Mouse (Mus musculus): Measurements from ENCODE around the gene Metap2.

Metap2 gene

DNA sequence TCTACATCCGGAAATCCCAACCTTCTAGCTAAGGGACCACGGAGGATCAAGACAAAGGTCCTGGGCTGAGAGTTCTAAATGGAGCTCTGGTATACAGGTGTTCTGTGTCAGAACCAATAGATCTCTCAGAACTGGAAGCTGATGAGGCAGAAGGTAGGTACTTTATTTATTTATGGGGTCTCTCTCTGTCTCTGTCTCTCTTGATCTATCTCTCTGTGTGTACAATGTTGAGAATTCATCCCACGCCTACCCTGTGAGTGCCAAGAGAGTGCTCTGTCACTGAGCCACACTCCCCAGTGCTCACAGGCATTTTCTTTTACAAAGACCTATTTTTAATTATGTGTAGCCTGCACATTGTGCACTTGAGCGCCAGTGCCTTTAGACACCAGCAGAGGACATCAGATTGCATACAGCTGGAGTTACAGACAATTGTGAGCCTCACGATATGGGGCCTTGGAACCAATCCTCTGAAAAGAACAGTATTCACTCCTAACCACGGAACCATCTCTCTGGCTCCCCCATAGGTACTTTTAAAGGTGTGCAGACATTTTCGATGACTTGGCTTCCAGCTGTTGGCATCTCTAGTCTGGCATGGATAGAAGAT lies at the start of gene Metap2:
TSS of gene Metap2 (minus strand) at position 51 of the 604 bp plus-strand sequence.
- DNase-seq (ENCODE audit: low spot score) = no peak

DNA sequence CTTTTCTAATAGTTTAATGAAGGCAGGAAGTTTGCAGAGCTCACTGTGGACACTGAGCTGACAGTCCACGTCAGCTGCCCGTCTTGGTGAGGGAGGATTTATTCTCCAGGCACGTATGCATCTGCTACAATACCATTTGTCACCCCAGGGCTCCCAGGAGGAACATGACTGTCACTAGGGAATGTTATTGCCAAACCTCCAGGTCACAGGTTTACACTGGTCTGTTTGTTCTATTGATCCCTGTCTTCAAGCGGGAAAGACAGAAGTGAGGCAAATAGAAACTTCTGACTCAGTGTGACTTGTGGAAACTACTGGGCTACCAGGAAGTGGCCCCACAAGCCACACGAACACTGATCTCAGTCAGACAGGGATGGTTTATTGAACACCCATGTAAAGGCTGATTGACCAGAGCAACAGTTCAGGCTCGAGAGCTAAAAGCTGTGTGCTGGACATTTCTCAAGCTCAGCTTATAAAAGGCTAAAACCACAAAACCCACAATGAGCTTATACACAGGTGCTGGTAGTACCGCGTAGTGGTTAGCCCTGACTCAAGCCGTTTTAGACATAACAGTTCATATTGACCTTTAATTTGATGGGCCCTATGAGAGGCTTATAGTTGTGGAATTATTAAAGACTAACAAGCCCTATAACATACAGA lies 49.1 kb upstream of the Metap2 start:
- DNase-seq (ENCODE audit: low spot score) = no peak

GRCm38 (mm10) chr10:93945364-93945763 lies 48.5 kb upstream of the Metap2 start:
- DNase-seq (ENCODE audit: low spot score) = no peak

- DNase-seq (ENCODE audit: low spot score) = no peak
Measured at GRCm38 (mm10) chr10:93944241-93944640, 47.3 kb upstream of the Metap2 start.

DNA sequence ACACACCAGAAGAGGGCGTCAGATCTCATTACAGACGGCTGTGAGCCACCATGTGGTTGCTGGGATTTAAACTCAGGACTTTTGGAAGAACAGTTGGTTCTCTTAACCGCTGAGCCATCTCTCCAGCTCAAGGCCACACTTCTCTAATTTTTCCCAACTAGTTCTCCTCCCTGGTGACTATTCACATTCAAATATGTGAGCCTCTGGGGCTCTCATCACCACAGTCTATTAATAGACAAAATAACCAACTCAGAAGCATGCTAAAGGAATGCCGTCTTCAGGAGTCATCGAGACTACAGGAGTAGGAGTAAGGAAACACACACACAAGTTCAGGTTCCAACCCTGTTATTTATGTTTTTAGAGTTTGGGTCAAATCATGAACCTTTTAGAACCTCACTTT lies 43.4 kb upstream of the Metap2 start:
- no peak for DNase-seq (ENCODE audit: low spot score)

GRCm38 (mm10) chr10:93939676-93940075 lies 42.8 kb upstream of the Metap2 start:
- DNase-seq (ENCODE audit: low spot score) = no peak

- no peak for DNase-seq (ENCODE audit: low spot score)
Measured at GRCm38 (mm10) chr10:93938844-93939271, 42.0 kb upstream of the Metap2 start.

DNA sequence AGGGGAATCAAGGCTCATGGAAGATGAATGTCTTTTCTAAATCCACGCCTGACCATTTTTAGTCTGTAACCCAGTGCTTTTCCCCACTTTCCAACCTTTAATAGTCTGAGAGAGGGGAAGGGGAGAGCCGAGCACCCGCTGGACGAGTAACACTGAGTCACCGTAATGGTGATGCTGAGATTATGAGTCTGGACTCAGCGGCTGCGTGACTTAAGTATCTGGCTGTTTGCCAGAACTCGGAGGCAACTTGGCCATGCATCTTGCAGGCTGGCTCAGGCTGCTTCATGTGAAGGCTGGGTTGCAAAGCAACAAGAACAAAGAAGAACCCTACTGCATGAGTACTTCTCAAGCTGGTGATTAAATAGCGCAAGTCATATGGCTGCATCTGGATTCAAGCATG lies 37.1 kb upstream of the Metap2 start:
- DNase-seq (ENCODE audit: low spot score) = no peak

- DNase-seq (ENCODE audit: low spot score) = no peak
Measured at GRCm38 (mm10) chr10:93932861-93933260, 36.0 kb upstream of the Metap2 start.

GRCm38 (mm10) chr10:93932020-93932419 lies 35.1 kb upstream of the Metap2 start:
- no peak for DNase-seq (ENCODE audit: low spot score)

- no peak for DNase-seq (ENCODE audit: low spot score)
Measured at GRCm38 (mm10) chr10:93931431-93931830, 34.5 kb upstream of the Metap2 start.

- DNase-seq (ENCODE audit: low spot score) = no peak
Measured at GRCm38 (mm10) chr10:93930236-93930824, 33.4 kb upstream of the Metap2 start.

GRCm38 (mm10) chr10:93924666-93925065 lies 27.8 kb upstream of the Metap2 start:
- no peak for DNase-seq (ENCODE audit: low spot score)

DNA sequence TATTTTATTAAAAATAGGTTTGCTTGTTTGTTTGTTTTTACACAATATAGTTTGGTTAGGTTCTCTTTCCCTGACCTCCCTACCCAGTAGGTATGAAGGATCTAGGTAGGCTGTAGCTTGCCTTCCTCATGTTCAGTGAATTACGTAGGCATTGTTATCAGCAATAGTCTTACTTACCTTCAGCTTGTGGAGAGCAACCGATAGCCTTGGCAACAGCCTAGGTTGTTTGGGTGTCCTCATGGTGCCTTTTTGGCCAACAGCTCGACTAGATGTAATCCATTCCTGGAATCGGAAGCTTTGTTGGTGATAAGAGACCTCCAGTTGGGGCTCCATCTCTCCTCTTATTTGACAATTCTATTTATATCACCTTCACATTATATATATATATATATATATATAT lies 24.3 kb upstream of the Metap2 start:
- DNase-seq (ENCODE audit: low spot score) = no peak

GRCm38 (mm10) chr10:93919227-93919626 lies 22.3 kb upstream of the Metap2 start:
- no peak for DNase-seq (ENCODE audit: low spot score)

GRCm38 (mm10) chr10:93918701-93919100 lies 21.8 kb upstream of the Metap2 start:
- no peak for DNase-seq (ENCODE audit: low spot score)

DNA sequence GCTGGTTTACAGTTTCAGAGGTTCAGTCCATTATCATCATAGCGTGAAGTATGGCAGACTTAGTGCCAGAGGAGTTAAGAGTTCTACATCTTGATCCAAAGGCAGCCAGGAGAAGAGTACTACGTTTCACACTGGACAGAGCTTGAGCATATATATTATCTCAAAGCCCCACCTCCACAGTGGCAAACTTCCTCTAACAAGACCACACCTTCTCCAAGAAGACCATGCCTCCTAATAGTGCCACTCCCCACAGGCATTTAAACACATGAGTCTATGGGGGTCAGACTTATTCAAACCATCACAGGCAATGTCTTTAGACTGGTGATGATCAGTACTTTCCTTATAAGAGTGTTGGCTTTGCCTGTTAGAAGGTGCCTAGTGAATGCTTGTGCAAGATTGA lies 21.2 kb upstream of the Metap2 start:
- no peak for DNase-seq (ENCODE audit: low spot score)

GRCm38 (mm10) chr10:93916778-93917177 lies 19.9 kb upstream of the Metap2 start:
- no peak for DNase-seq (ENCODE audit: low spot score)

DNA sequence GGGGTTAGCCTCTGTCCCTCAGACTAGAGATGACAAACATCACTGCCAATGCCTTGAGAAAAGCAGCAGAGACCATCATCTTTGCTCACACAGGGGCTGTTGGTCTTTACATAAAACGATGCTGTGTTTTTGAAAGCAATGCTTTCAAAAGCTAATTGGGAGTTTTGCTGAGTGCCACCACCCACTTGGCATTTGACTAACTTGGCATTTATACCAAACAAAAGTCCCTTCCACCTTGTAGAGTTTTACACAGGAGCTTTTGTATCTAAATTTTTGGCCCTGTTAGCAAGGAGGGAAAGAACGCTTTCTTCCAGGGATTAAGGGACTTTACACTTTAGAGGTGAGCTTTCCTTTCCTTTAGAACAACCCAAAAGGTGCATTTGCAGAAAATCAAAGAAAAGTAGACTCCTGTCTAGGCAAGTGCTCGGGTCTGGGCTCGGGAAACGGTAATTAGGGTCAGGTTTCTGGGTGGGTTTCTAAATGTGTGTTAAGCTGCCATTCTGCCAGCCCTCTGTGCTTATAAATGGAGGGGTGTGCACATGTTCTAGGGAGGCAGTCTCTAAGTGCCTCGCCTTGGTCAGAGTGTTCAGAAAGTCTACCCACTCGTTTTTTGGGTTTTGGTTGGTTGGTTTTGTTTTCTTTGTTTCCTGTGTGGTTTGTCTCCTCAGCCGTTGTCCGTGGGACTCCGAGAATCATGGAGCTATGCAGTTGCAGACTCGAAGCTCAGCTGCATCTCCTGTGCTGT lies 18.8 kb upstream of the Metap2 start:
- DNase-seq (ENCODE audit: low spot score) = no peak

- no peak for DNase-seq (ENCODE audit: low spot score)
Measured at GRCm38 (mm10) chr10:93913525-93913924, 16.6 kb upstream of the Metap2 start.

- DNase-seq (ENCODE audit: low spot score) = no peak
Measured at GRCm38 (mm10) chr10:93912917-93913316, 16.0 kb upstream of the Metap2 start.

GRCm38 (mm10) chr10:93912136-93912855 lies 15.4 kb upstream of the Metap2 start:
- no peak for DNase-seq (ENCODE audit: low spot score)

Data from c-Kit-positive CD71-positive TER-119-positive erythroid progenitor cells, embryonic 14.5 days (primary cell).